Mouse (Mus musculus) olfactory bulb, adult 2 months (tissue): ENCODE data around the gene Cgnl1. TPM values are rescaled to one million over a fixed set of nuclear protein-coding genes. Genes with fewer than 3 reads are reported as not detected.
A peak's percentile ranks its signal among the peaks of the same experiment; 100 is the strongest.

Experiments
- H3K27ac ChIP-seq: fragments of 200-500 bp; 2 replicates; pipeline ENCODE4 v1.5.1; 2012; ENCODE audit warnings: low read depth, low read length; ENCODE audit not compliant: insufficient read depth
- H3K4me1 ChIP-seq: fragments of 200-500 bp; 2 replicates; pipeline ENCODE4 v1.6.1; 2012; ENCODE audit warnings: low read length; ENCODE audit not compliant: control insufficient read depth, insufficient read depth
- H3K4me3 ChIP-seq: fragments of 200-500 bp; 2 replicates; pipeline ENCODE4 v1.5.1; 2012; ENCODE audit warnings: mild to moderate bottlenecking, low read depth, low read length, moderate library complexity; ENCODE audit not compliant: insufficient read depth
- CTCF ChIP-seq: fragments of 200-500 bp; IDR thresholded peaks from 2 replicates; pipeline ENCODE4 v1.5.1; 2012; ENCODE audit warnings: low read depth, mild to moderate bottlenecking, low read length, moderate library complexity; ENCODE audit not compliant: insufficient read depth
- POLR2A ChIP-seq: fragments of 200-500 bp; IDR thresholded peaks from 2 replicates; pipeline ENCODE4 v1.6.1; 2012; ENCODE audit warnings: mild to moderate bottlenecking, low read depth, low read length, moderate library complexity; ENCODE audit not compliant: insufficient read depth
- WGBS: fragments of 180-500 bp; shearing (Covaris S2); methylation state at CpG from one replicate; pipeline ENCODE4 v1.1.7; 2018; 5-methylcytosine and 5-hydroxymethylcytosine counted together
- polyA plus RNA-seq: library from polyadenylated mRNA; stranded (reverse); fragments of >200 nt; gene quantifications from 2 replicates; pipeline ENCODE4 v1.2.4, GENCODE M21; 2012; ENCODE audit warnings: low replicate concordance; ENCODE audit not compliant: missing spikeins, insufficient read depth, insufficient read length

Gene Cgnl1
- polyA plus RNA-seq, 1 experiment, result not detected

GRCm38 (mm10) chr9:71638198-71638597 is 133.2 kb downstream of the Cgnl1 start:
- 74% methylated on average over 11 of the region's 11 CpGs for WGBS
- TF ChIP-seq CTCF, result no peak
- TF ChIP-seq POLR2A, result no peak
- Histone ChIP-seq H3K27ac (no peak overlapping the region), H3K4me3 (no peak overlapping the region), H3K4me1 (peaks cover 5% of the 10 kb centered on the region)

DNA sequence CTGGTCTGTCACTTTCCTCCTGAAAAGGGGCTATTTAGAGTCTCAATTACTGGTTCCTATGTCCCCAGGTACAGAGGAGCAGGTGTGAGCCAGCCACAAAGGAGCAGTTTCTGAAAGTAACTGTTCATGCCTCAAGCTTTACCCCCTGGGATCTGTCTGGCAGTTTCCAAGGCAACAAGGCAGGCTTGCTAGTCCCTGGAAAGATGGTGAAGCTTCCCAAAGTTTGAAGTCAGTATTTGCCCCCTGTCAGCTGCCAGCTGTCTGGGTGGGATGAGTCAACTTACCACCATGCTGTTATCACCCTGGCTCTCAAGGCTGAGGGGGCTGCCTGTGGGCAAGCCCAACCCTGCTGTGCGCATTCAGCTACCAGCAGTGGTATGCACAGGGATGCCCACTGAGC is 134.5 kb downstream of the Cgnl1 start:
- H3K4me1 ChIP-seq, result peaks cover 5% of the 10 kb centered on the region
- no peak overlapping the region for H3K27ac ChIP-seq
- 52% methylated on average over 1 of the region's 1 CpGs for WGBS
- H3K4me3 ChIP-seq, result no peak overlapping the region
- no peak for TF ChIP-seq POLR2A
- no peak for TF ChIP-seq CTCF

DNA sequence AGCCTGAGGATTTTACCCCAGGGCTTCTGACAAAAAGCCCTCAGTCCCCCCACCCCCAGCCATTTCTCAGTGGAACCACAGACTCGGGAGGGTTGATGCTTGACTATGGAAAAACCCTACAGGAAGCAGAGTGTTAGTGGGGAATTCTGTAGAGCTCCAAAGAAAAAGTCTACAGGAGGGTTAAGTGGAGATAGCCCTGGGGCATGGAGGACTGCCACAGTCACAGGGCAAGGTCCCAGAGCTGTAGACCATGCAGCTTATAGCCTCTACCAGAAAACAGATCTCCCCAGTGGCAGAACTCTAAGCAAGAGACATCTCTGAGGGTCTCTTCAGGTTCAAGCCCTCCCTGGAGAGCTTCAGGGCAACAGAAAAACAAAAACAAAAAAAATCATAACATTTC is 135.8 kb downstream of the Cgnl1 start:
- Histone ChIP-seq H3K4me1 (peaks cover 5% of the 10 kb centered on the region), H3K27ac (no peak overlapping the region), H3K4me3 (no peak overlapping the region)
- TF ChIP-seq POLR2A (no peak), CTCF (no peak)
- WGBS, result 57% methylated on average over 1 of the region's 1 CpGs

GRCm38 (mm10) chr9:71634916-71635315 is 136.5 kb downstream of the Cgnl1 start:
- Histone ChIP-seq H3K4me1 (peaks cover 5% of the 10 kb centered on the region), H3K27ac (no peak overlapping the region), H3K4me3 (no peak overlapping the region)
- TF ChIP-seq POLR2A (no peak), CTCF (no peak)
- 90% methylated on average over 2 of the region's 2 CpGs for WGBS

GRCm38 (mm10) chr9:71628921-71629320 is 142.5 kb downstream of the Cgnl1 start:
- Histone ChIP-seq H3K4me1 (no peaks in the 10 kb centered on the region), H3K4me3 (no peak overlapping the region), H3K27ac (no peak overlapping the region)
- TF ChIP-seq CTCF (no peak), POLR2A (no peak)
- WGBS, result 60% methylated on average over 6 of the region's 6 CpGs

- WGBS, result 67% methylated on average over 6 of the region's 6 CpGs
- Histone ChIP-seq H3K4me1 (no peaks in the 10 kb centered on the region), H3K4me3 (no peak overlapping the region), H3K27ac (no peak overlapping the region)
- TF ChIP-seq POLR2A (no peak), CTCF (no peak)
Observed at GRCm38 (mm10) chr9:71628286-71628685, 143.1 kb downstream of the Cgnl1 start.

DNA sequence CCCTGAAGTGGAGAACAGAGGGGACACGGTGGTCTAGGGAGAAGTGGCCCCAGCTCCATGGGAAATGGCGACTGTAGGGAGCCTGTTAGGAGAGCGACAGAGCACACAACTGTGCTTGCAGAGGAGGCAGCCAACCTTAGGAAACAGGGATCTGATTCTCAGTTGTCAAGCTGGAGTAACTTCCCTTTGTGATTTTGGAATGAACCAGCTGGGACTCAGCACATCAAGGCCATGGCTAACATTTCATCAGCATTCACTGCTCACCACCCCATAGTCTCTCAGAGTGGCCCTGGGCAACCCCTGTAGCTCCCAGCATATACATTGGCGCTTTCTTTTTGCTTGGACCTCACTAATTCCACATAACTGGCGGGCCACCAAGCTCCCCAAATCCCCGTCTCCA is 145.4 kb downstream of the Cgnl1 start:
- TF ChIP-seq CTCF (no peak), POLR2A (no peak)
- Histone ChIP-seq H3K4me1 (no peaks in the 10 kb centered on the region), H3K27ac (no peak overlapping the region)

DNA sequence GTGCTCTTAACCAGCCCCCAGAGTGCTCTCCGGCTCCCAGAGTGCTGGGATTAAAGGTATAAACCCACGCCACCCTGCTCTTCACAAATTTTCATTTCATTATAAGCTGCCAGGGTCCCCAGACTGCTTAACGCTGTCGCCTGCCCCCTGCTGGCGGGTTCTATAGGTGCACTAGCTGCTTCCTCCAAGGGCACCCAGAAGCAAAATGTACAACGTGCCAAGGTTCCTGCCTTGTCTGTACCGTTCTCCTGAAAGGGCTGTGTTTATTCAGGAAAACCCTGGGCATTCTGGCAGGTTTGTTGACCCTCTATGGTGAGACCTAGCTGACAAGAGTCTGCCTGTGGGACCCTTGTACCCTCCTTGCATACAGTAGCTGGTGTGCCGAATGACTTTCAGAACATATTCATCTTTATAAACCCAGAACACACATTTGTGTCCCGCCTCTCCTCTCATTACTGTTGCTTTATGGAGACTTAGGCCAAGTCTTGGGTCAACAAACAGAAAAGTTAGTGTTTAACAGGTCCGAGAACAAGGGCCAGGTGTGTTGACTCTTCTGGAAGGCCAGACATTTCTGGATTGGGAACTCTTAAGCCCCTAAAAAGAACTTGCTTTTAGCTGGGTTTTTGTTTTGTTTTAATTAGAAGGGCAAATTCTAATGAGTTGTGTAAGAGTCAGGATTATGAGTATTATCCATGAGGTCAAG is 146.5 kb downstream of the Cgnl1 start:
- 47% methylated on average over 10 of the region's 10 CpGs for WGBS
- Histone ChIP-seq H3K27ac (no peak overlapping the region), H3K4me1 (no peaks in the 10 kb centered on the region), H3K4me3 (no peak overlapping the region)
- TF ChIP-seq POLR2A (no peak), CTCF (0 out of 2 replicates have a peak, but pooled peaks have one; percentile 46)

More for the DNA sequence above, 145.4 kb downstream of the Cgnl1 start:
- H3K4me3 ChIP-seq, result no peak overlapping the region
- WGBS, result 91% methylated on average over 6 of the region's 6 CpGs

GRCm38 (mm10) chr9:71623871-71624569 is 147.4 kb downstream of the Cgnl1 start:
- TF ChIP-seq POLR2A (no peak), CTCF (peak; percentile 40; the same call in 1 of the 2 replicates)
- H3K27ac ChIP-seq, result no peak overlapping the region
- 33% methylated on average over 4 of the region's 4 CpGs for WGBS
- no peak overlapping the region for H3K4me3 ChIP-seq
- no peaks in the 10 kb centered on the region for H3K4me1 ChIP-seq
